Mouse (Mus musculus): ENCODE results near the gene Rasal3. TPM values are rescaled to one million over a fixed set of nuclear protein-coding genes. Genes with fewer than 3 reads are reported as not detected.

Gene Rasal3
- polyA plus RNA-seq, 1 experiment: 31.3 TPM

DNA sequence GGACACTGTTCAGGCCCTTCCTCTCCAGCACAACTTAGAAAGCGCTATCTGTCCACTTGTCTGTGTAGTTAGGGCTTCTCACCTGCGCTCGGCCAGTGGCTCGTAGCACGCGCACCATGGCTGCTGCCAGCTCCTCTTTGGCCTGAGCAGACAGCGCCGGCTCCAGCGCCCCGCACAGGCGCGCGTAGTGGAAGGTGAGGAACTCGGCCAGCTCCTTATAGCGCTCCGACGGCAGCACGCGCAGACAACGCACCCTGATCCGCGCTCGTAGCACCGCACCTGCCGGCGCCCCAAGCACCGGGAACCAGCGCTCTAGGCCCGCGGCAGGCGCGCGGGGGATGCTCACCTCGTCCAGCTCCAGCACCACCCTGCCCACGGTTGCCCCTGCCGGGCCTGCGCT is 7.1 kb downstream of the Rasal3 start:
- no peak for TF ChIP-seq POLR2A (IDR thresholded peaks at IDR 0.05; ENCODE audit: borderline replicate concordance, low read depth, low read length)
- no peak for TF ChIP-seq CTCF (IDR thresholded peaks at IDR 0.05; ENCODE audit: low read depth, low read length)
- Histone ChIP-seq H3K4me3 (ENCODE audit: insufficient read depth, low read length) (no peak overlapping the region), H3K4me1 (ENCODE audit: control insufficient read depth, insufficient read depth, low read length) (peaks cover under 1% of the 10 kb centered on the region), H3K27ac (ENCODE audit: insufficient read depth, low read depth, low read length) (no peak overlapping the region)

- TF ChIP-seq CTCF (IDR thresholded peaks at IDR 0.05; ENCODE audit: low read depth, low read length) (no peak), POLR2A (IDR thresholded peaks at IDR 0.05; ENCODE audit: borderline replicate concordance, low read depth, low read length) (no peak)
- H3K27ac ChIP-seq (ENCODE audit: insufficient read depth, low read depth, low read length): no peak overlapping the region
- no peaks in the 10 kb centered on the region for H3K4me1 ChIP-seq (ENCODE audit: control insufficient read depth, insufficient read depth, low read length)
- no peak overlapping the region for H3K4me3 ChIP-seq (ENCODE audit: insufficient read depth, low read length)
Observed at GRCm38 (mm10) chr17:32393944-32394343, 9.4 kb downstream of the Rasal3 start.

GRCm38 (mm10) chr17:32389101-32389659 is 14.2 kb downstream of the Rasal3 start, which contains the start of gene Wiz:
Gene Wiz (minus strand): TSS chr17:32389439.
- H3K27ac ChIP-seq (ENCODE audit: insufficient read depth, low read depth, low read length): peak within 1 kb of the TSS; percentile 78
- peak within 1 kb of the TSS; percentile 89 for H3K4me3 ChIP-seq (ENCODE audit: insufficient read depth, low read length)
- no peaks in the 10 kb centered on the region for H3K4me1 ChIP-seq (ENCODE audit: control insufficient read depth, insufficient read depth, low read length)
- TF ChIP-seq POLR2A (IDR thresholded peaks at IDR 0.05; ENCODE audit: borderline replicate concordance, low read depth, low read length): no peak
- no peak for TF ChIP-seq CTCF (IDR thresholded peaks at IDR 0.05; ENCODE audit: low read depth, low read length)

DNA sequence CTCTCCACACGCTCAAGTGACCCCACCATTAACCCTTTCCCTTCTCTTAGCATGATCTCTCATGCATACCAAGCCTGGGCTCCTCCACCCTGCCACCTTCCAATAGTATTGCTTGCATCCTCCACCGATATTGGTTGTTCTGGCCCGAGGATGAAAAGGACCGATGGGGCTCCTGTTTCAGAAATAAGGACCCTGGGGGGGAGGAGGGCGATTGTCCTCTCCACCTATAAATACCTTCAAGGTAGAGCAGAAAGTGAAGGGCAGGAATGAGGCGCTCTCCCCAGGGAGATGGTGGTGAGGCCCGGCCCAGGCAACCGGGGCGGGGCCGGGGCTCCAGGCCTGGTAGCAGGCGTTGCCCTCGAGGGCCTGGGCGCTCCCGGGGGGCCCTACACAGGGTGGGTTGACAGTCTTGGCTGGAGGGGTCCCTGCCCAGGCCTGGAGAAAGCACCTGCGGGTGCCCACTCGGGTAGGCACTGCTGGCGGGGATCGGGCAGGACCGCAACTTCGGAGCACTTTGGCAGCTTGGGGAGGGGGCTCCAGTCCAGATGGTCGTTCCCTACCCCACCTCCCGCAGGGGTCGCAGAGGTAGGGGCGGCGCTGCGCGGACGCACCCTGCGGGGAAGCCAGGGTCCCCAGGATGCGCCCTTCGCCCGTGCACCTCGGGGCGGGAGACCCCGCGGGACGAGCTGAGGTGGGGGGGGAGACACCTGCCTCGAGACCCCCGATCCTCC is 14.8 kb downstream of the Rasal3 start:
- no peak overlapping the region for H3K27ac ChIP-seq (ENCODE audit: insufficient read depth, low read depth, low read length)
- TF ChIP-seq CTCF (IDR thresholded peaks at IDR 0.05; ENCODE audit: low read depth, low read length) (no peak), POLR2A (IDR thresholded peaks at IDR 0.05; ENCODE audit: borderline replicate concordance, low read depth, low read length) (no peak)
- H3K4me1 ChIP-seq (ENCODE audit: control insufficient read depth, insufficient read depth, low read length): no peaks in the 10 kb centered on the region
- H3K4me3 ChIP-seq (ENCODE audit: insufficient read depth, low read length): peak overlapping the region; percentile 89

DNA sequence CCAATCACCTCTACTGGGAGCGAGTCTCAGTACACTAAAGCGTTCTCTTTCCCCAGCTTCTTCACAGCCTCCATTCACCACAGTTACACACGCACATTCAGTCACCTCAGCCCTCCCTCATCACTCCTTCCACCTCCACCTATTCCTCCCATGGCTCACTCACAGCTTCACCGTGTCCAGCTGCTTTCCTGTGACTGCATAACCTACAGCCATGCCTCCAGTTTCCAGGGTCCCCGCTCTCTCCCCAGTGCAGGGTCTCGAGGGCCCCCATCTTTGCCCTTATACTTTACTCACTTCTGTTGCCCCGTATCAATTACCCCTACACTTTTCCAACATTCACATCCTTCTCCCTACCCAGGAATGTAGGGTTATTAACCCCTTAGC is 15.4 kb downstream of the Rasal3 start:
- Histone ChIP-seq H3K4me1 (ENCODE audit: control insufficient read depth, insufficient read depth, low read length) (no peaks in the 10 kb centered on the region), H3K4me3 (ENCODE audit: insufficient read depth, low read length) (peak overlapping the region; percentile 89; the same call in 1 of the 2 replicates), H3K27ac (ENCODE audit: insufficient read depth, low read depth, low read length) (no peak overlapping the region)
- TF ChIP-seq POLR2A (IDR thresholded peaks at IDR 0.05; ENCODE audit: borderline replicate concordance, low read depth, low read length) (no peak), CTCF (IDR thresholded peaks at IDR 0.05; ENCODE audit: low read depth, low read length) (no peak)

- Histone ChIP-seq H3K27ac (ENCODE audit: insufficient read depth, low read depth, low read length) (no peak overlapping the region), H3K4me3 (ENCODE audit: insufficient read depth, low read length) (no peak overlapping the region)
- TF ChIP-seq POLR2A (IDR thresholded peaks at IDR 0.05; ENCODE audit: borderline replicate concordance, low read depth, low read length) (no peak), CTCF (IDR thresholded peaks at IDR 0.05; ENCODE audit: low read depth, low read length) (peak; percentile 34; the same call in 1 of the 2 replicates)
Observed at GRCm38 (mm10) chr17:32386659-32387432, 16.5 kb downstream of the Rasal3 start.

GRCm38 (mm10) chr17:32383661-32384060 is 19.7 kb downstream of the Rasal3 start:
- no peak overlapping the region for H3K27ac ChIP-seq (ENCODE audit: insufficient read depth, low read depth, low read length)
- no peaks in the 10 kb centered on the region for H3K4me1 ChIP-seq (ENCODE audit: control insufficient read depth, insufficient read depth, low read length)
- TF ChIP-seq POLR2A (IDR thresholded peaks at IDR 0.05; ENCODE audit: borderline replicate concordance, low read depth, low read length) (no peak), CTCF (IDR thresholded peaks at IDR 0.05; ENCODE audit: low read depth, low read length) (no peak)
- H3K4me3 ChIP-seq (ENCODE audit: insufficient read depth, low read length): no peak overlapping the region

More at GRCm38 (mm10) chr17:32386659-32387432, 16.5 kb downstream of the Rasal3 start:
- no peaks in the 10 kb centered on the region for H3K4me1 ChIP-seq (ENCODE audit: control insufficient read depth, insufficient read depth, low read length)

DNA sequence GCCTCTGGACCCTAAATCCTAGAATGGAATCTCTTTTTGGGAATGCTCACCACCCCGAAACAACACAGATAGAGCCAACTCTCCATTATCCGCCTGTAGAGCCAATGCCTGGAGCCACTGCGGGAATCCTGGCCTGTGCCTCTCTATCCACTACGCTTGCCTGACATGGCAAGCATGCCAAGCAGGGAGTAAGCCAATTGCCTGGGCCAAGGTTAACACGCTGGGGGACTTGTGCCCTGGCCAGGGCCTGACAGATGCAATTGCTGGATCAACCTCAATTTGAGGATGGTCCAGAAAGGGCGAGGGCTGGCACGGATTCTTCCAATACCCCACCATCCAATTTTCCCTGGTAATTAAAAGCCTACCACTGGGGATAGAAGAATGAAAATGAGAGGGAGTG is 20.8 kb downstream of the Rasal3 start:
- Histone ChIP-seq H3K4me3 (ENCODE audit: insufficient read depth, low read length) (no peak overlapping the region), H3K27ac (ENCODE audit: insufficient read depth, low read depth, low read length) (no peak overlapping the region), H3K4me1 (ENCODE audit: control insufficient read depth, insufficient read depth, low read length) (no peaks in the 10 kb centered on the region)
- TF ChIP-seq CTCF (IDR thresholded peaks at IDR 0.05; ENCODE audit: low read depth, low read length): no peak
- TF ChIP-seq POLR2A (IDR thresholded peaks at IDR 0.05; ENCODE audit: borderline replicate concordance, low read depth, low read length): no peak

- Histone ChIP-seq H3K4me1 (ENCODE audit: control insufficient read depth, insufficient read depth, low read length) (no peaks in the 10 kb centered on the region), H3K27ac (ENCODE audit: insufficient read depth, low read depth, low read length) (no peak overlapping the region), H3K4me3 (ENCODE audit: insufficient read depth, low read length) (no peak overlapping the region)
- TF ChIP-seq POLR2A (IDR thresholded peaks at IDR 0.05; ENCODE audit: borderline replicate concordance, low read depth, low read length) (no peak), CTCF (IDR thresholded peaks at IDR 0.05; ENCODE audit: low read depth, low read length) (no peak)
Observed at GRCm38 (mm10) chr17:32378786-32379185, 24.6 kb downstream of the Rasal3 start.
